Mouse (Mus musculus): ENCODE data around the gene Hoxb5.

DNA sequence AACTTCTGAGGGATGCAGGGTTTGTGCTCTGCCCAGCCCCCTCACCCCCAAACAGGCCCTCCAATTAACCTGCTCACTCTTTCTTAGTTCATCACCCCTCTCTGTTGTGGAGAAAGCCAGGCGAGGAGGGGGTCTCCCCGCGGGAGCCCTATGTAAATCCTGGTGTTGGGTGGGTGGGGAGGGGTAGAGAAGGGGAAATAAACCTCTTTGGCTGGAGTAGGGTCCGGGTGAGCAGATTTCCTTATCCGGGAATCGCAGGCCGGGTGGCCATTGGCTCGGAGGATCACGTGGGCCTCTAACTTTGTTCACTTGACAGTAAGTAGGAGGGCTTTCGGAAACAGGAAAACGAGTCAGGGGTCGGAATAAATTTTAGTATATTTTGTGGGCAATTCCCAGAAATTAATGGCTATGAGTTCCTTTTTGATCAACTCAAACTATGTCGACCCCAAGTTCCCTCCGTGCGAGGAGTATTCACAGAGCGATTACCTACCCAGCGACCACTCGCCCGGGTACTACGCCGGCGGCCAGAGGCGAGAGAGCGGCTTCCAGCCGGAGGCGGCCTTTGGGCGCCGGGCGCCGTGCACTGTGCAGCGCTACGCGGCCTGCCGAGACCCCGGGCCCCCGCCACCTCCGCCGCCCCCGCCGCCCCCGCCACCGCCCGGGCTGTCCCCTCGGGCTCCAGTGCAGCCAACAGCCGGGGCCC is 15.4 kb downstream of the Hoxb5 start:
- TF ChIP-seq POLR2A (IDR thresholded peaks at IDR 0.05; ENCODE audit: insufficient read length, low read depth) (no peak), REST (IDR thresholded peaks at IDR 0.05; ENCODE audit: insufficient read depth, insufficient read length) (no peak), E2F4 (IDR thresholded peaks at IDR 0.05; ENCODE audit: insufficient read depth) (no peak)

Measured in myocyte (in vitro differentiated cells).